Mouse (Mus musculus) heart, postnatal 0 days (tissue): ENCODE measurements around the gene Minos1. TPM values are rescaled to one million over a fixed set of nuclear protein-coding genes. Genes with fewer than 3 reads are reported as not detected.

Experiments
- ATAC-seq: fragments of 200-750 bp; cut with Nextera tagmentation; 2 replicates; pipeline ENCODE4 v1.8.0; 2017; ENCODE audit warnings: low read depth, moderate number of reproducible peaks, moderate library complexity; ENCODE audit not compliant: insufficient read depth
- DNase-seq: peaks from one replicate; pipeline ENCODE4 v3.0.0-alpha.2; 2016; ENCODE audit warnings: low spot score
- H3K27ac ChIP-seq: fragments of 300-500 bp; sonication (generic); 2 replicates; pipeline ENCODE4 v1.5.1; 2014; ENCODE audit warnings: low read depth, mild to moderate bottlenecking
- H3K27me3 ChIP-seq: fragments of 300-500 bp; sonication (generic); 2 replicates; pipeline ENCODE4 v1.6.1; 2014; ENCODE audit warnings: low read length, mixed read lengths; ENCODE audit not compliant: control insufficient read depth, insufficient read depth
- H3K36me3 ChIP-seq: fragments of 300-500 bp; sonication (generic); replicated peaks from 2 replicates; pipeline ENCODE4 v1.6.1; 2014; ENCODE audit warnings: low read length, mixed read lengths; ENCODE audit not compliant: control insufficient read depth, insufficient read depth
- H3K4me1 ChIP-seq: fragments of 300-500 bp; sonication (generic); 2 replicates; pipeline ENCODE4 v1.6.1; 2014; ENCODE audit warnings: antibody characterized with exemption; ENCODE audit not compliant: control insufficient read depth, insufficient read depth
- H3K4me2 ChIP-seq: fragments of 300-500 bp; sonication (generic); 2 replicates; pipeline ENCODE4 v1.6.1; 2014; ENCODE audit warnings: low read depth, mild to moderate bottlenecking, low read length, moderate library complexity
- H3K4me3 ChIP-seq: fragments of 300-500 bp; sonication (generic); 2 replicates; pipeline ENCODE4 v1.5.1; 2014; ENCODE audit warnings: low read depth, low read length
- H3K9ac ChIP-seq: fragments of 300-500 bp; sonication (generic); replicated peaks from 2 replicates; pipeline ENCODE4 v1.6.1; 2014; ENCODE audit warnings: low read depth, low read length, mixed read lengths
- H3K9me3 ChIP-seq: fragments of 300-500 bp; sonication (generic); replicated peaks from 2 replicates; pipeline ENCODE4 v1.6.1; 2016; ENCODE audit warnings: low read length; ENCODE audit not compliant: control insufficient read depth
- CTCF ChIP-seq: IDR thresholded peaks from 2 replicates; pipeline ENCODE4 v1.5.1; 2016; ENCODE audit warnings: antibody characterized with exemption, control low read depth, low read depth
- EP300 ChIP-seq: IDR thresholded peaks from 2 replicates; pipeline ENCODE4 v1.6.1; 2016; ENCODE audit warnings: antibody characterized with exemption, low read depth
- WGBS: fragments of 180-500 bp; shearing (Covaris S2); extraction: QIAGEN DNeasy Blood & Tissue Kit; methylation state at CpG from one replicate; pipeline ENCODE4 v1.1.7; 2014; 5-methylcytosine and 5-hydroxymethylcytosine counted together
- polyA plus RNA-seq: library from polyadenylated mRNA; unstranded; fragments of >200 nt; fragmentation: Nextera tagmentation; extraction: Ambion mirVana; gene quantifications from 2 replicates; pipeline ENCODE4 v1.2.1, GENCODE M21; 2015
- total RNA-seq: library from RNA; depleted of rRNA; stranded (reverse); fragments of >200 nt; gene quantifications from 2 replicates; pipeline ENCODE4 v1.2.3, GENCODE M21; 2014; ENCODE audit warnings: low replicate concordance

Gene Minos1
- total and polyA plus RNA-seq, 2 experiments from 2014 or later = 33.2 to 1,270 TPM

DNA sequence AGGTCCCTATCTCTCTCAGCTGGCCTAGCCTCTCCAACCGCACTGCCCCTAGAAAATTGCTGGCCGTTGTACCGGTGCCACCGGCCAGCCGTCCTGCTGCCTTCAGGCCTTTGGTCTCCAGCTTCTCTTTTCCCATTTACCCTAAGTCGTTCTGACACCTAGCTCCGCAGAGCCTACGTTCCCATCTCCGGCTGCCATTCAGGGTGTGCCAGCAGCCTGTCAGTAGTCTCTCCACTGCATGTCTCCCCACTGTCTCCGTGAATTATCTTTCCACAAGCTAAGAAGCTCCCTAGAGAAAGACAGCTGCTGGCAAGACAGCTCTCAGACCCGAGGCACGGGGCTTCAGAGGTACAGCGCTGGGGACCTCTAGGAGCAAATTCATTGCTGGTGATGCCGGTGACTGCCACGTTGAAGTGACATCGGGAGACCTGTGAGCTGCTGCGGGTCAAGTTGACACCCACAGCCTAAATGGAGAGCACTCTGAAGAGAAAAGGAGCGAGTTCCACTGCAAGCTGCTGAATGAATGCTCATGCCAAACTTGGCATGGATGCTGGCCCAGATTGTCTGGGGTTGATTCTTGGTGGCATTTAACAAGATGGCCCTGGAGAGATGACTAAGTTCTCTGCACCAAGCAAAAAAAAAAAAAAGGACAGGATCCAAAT, 49.5 kb downstream of the Minos1 start:
- no peak overlapping the region for H3K4me3 ChIP-seq
- H3K4me2 ChIP-seq = no peak overlapping the region
- peaks cover 6% of the 10 kb centered on the region for H3K27me3 ChIP-seq
- no peak for DNase-seq
- H3K27ac ChIP-seq = no peak overlapping the region
- no peak for ATAC-seq
- no peaks in the 10 kb centered on the region for H3K4me1 ChIP-seq
- 69% methylated on average over 18 of the region's 18 CpGs for WGBS
- H3K9ac ChIP-seq = no peak overlapping the region
- no peaks in the 10 kb centered on the region for H3K36me3 ChIP-seq
- TF ChIP-seq CTCF (no peak), EP300 (no peak)
- no peaks in the 10 kb centered on the region for H3K9me3 ChIP-seq

- no peaks in the 10 kb centered on the region for H3K9me3 ChIP-seq
- no peak overlapping the region for H3K4me2 ChIP-seq
- DNase-seq = no peak
- H3K4me1 ChIP-seq = peaks cover 4% of the 10 kb centered on the region; the same call in 1 of the 2 replicates
- H3K9ac ChIP-seq = no peak overlapping the region
- peaks cover 17% of the 10 kb centered on the region for H3K27me3 ChIP-seq
- no peak for TF ChIP-seq CTCF
- TF ChIP-seq EP300 = no peak
- H3K4me3 ChIP-seq = no peak overlapping the region
- no peak for ATAC-seq
- WGBS = 46% methylated on average over 7 of the region's 7 CpGs
- no peak overlapping the region for H3K27ac ChIP-seq
- H3K36me3 ChIP-seq = no peaks in the 10 kb centered on the region
Measured at GRCm38 (mm10) chr4:139080259-139080658, 50.7 kb downstream of the Minos1 start.

- no peak overlapping the region for H3K27ac ChIP-seq
- H3K27me3 ChIP-seq = peaks cover 25% of the 10 kb centered on the region
- ATAC-seq (no peak), DNase-seq (no peak)
- H3K36me3 ChIP-seq = no peaks in the 10 kb centered on the region
- no peak for TF ChIP-seq CTCF
- TF ChIP-seq EP300 = no peak
- no peaks in the 10 kb centered on the region for H3K9me3 ChIP-seq
- H3K4me2 ChIP-seq = no peak overlapping the region
- H3K4me3 ChIP-seq = no peak overlapping the region
- 84% methylated on average over 11 of the region's 11 CpGs for WGBS
- H3K9ac ChIP-seq = no peak overlapping the region
- peaks cover 8% of the 10 kb centered on the region for H3K4me1 ChIP-seq
Measured at GRCm38 (mm10) chr4:139079439-139079838, 51.5 kb downstream of the Minos1 start.

- DNase-seq (peak; percentile 33), ATAC-seq (no peak)
- Histone ChIP-seq H3K36me3 (no peaks in the 10 kb centered on the region), H3K9ac (no peak overlapping the region), H3K9me3 (no peaks in the 10 kb centered on the region), H3K4me3 (no peak overlapping the region), H3K27ac (no peak overlapping the region), H3K27me3 (peaks cover 32% of the 10 kb centered on the region), H3K4me2 (no peak overlapping the region), H3K4me1 (peaks cover 9% of the 10 kb centered on the region)
- TF ChIP-seq EP300 = no peak
- peak; percentile 58 for TF ChIP-seq CTCF
- WGBS = 20% methylated on average over 4 of the region's 4 CpGs
Measured at GRCm38 (mm10) chr4:139078726-139079125, 52.2 kb downstream of the Minos1 start.

GRCm38 (mm10) chr4:139078313-139078712, 52.6 kb downstream of the Minos1 start:
- no peaks in the 10 kb centered on the region for H3K36me3 ChIP-seq
- H3K9me3 ChIP-seq = no peaks in the 10 kb centered on the region
- no peak overlapping the region for H3K4me3 ChIP-seq
- DNase-seq (peak; percentile 28), ATAC-seq (no peak)
- H3K4me2 ChIP-seq = no peak overlapping the region
- peaks cover 9% of the 10 kb centered on the region for H3K4me1 ChIP-seq
- peaks cover 37% of the 10 kb centered on the region for H3K27me3 ChIP-seq
- no peak overlapping the region for H3K9ac ChIP-seq
- TF ChIP-seq EP300 (no peak), CTCF (peak; percentile 48; the same call in 1 of the 2 replicates)
- WGBS = 36% methylated on average over 2 of the region's 2 CpGs
- H3K27ac ChIP-seq = no peak overlapping the region

- Histone ChIP-seq H3K4me3 (peak overlapping the region; percentile 55; the same call in 1 of the 2 replicates), H3K4me2 (peak overlapping the region; percentile 86; the same call in 1 of the 2 replicates), H3K27me3 (peaks cover 52% of the 10 kb centered on the region), H3K27ac (no peak overlapping the region), H3K9me3 (no peaks in the 10 kb centered on the region), H3K4me1 (peaks cover 9% of the 10 kb centered on the region), H3K9ac (no peak overlapping the region), H3K36me3 (no peaks in the 10 kb centered on the region)
- DNase-seq (no peak), ATAC-seq (no peak)
- TF ChIP-seq CTCF = peak; percentile 28
- TF ChIP-seq EP300 = no peak
- WGBS = 21% methylated on average over 5 of the region's 5 CpGs
Measured at GRCm38 (mm10) chr4:139075915-139076314, 55.0 kb downstream of the Minos1 start.
